Mouse (Mus musculus) lung, embryonic 16.5 days (tissue): ENCODE results near the gene Ifitm10. TPM values are rescaled to one million over a fixed set of nuclear protein-coding genes. Genes with fewer than 3 reads are reported as not detected.

Experiments used
- ATAC-seq: fragments of 200-750 bp; cut with Nextera tagmentation; 2 replicates; pipeline ENCODE4 v1.8.0; 2017; ENCODE audit warnings: low read depth, mild to moderate bottlenecking, moderate library complexity
- H3K27ac ChIP-seq: fragments of 300-500 bp; sonication (generic); 2 replicates; pipeline ENCODE4 v1.5.1; 2014; ENCODE audit warnings: mild to moderate bottlenecking, control low read depth, low read length
- H3K27me3 ChIP-seq: fragments of 300-500 bp; sonication (generic); 2 replicates; pipeline ENCODE4 v1.6.1; 2014; ENCODE audit warnings: low read depth, low read length, mixed read lengths; ENCODE audit not compliant: control insufficient read depth, insufficient read depth
- H3K36me3 ChIP-seq: fragments of 300-500 bp; sonication (generic); 2 replicates; pipeline ENCODE4 v1.6.1; 2014; ENCODE audit warnings: low read length; ENCODE audit not compliant: control insufficient read depth, insufficient read depth
- H3K4me1 ChIP-seq: fragments of 300-500 bp; sonication (generic); replicated peaks from 2 replicates; pipeline ENCODE4 v1.6.1; 2014; ENCODE audit warnings: low read length, mixed read lengths; ENCODE audit not compliant: control insufficient read depth, insufficient read depth
- H3K4me2 ChIP-seq: fragments of 300-500 bp; sonication (generic); 2 replicates; pipeline ENCODE4 v1.6.1; 2014; ENCODE audit warnings: low read depth, low read length, control low read depth
- H3K4me3 ChIP-seq: fragments of 300-500 bp; sonication (generic); 2 replicates; pipeline ENCODE4 v1.5.1; 2014; ENCODE audit warnings: mild to moderate bottlenecking, low read length, control low read depth
- H3K9ac ChIP-seq: fragments of 300-500 bp; sonication (generic); 2 replicates; pipeline ENCODE4 v1.6.1; 2014; ENCODE audit warnings: low read length, control low read depth
- H3K9me3 ChIP-seq: fragments of 300-500 bp; sonication (generic); 2 replicates; pipeline ENCODE4 v1.6.1; 2016; ENCODE audit warnings: low read length; ENCODE audit not compliant: control insufficient read depth
- WGBS: fragments of 180-500 bp; shearing (Covaris S2); extraction: QIAGEN DNeasy Blood & Tissue Kit; methylation state at CpG from one replicate; pipeline ENCODE4 v1.1.7; 2014; 5-methylcytosine and 5-hydroxymethylcytosine counted together
- polyA plus RNA-seq: library from polyadenylated mRNA; unstranded; fragments of >200 nt; fragmentation: Nextera tagmentation; extraction: Ambion mirVana; gene quantifications from 2 replicates; pipeline ENCODE4 v1.2.1, GENCODE M21; 2015

Gene Ifitm10
- polyA plus RNA-seq, 1 experiment from 2014 or later: 7.5 TPM

DNA sequence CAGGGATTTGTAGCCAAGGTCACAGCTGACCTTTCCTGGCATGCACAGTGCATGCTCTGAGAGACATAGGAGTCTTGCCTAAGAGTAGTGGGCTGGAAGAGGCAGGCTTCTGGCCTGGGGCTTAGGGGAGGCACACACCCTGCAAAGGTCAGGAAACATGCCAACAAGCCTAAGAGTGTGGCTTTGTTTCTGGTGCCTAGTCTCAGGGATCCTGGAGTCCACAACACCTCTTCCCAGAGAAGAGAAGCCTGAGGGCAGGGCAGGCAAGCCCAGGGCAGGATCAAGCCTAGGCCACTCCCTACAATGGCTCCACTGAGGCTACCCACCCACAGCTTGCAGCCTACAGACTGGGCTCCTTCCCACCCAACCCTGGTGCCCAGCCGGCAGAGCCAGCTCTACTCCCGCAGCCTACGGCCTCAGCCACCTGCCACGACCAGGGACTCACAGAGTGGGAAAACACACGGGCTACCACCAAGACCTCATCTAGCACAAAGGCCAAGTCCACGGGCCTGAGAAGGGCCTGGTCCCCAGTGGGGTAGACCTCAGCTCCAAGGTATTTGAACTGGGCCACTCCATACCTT lies 13.2 kb upstream of the Ifitm10 start:
- Histone ChIP-seq H3K9me3 (no peaks in the 10 kb centered on the region), H3K4me2 (peak overlapping the region; percentile 93), H3K27me3 (no peaks in the 10 kb centered on the region), H3K9ac (peak overlapping the region; percentile 89), H3K27ac (no peak overlapping the region), H3K4me1 (peaks cover 16% of the 10 kb centered on the region), H3K36me3 (peaks cover 14% of the 10 kb centered on the region), H3K4me3 (peak overlapping the region; percentile 81)
- 45% methylated on average over 6 of the region's 6 CpGs for WGBS
- no peak for ATAC-seq

GRCm38 (mm10) chr7:142385742-142386403 lies 12.3 kb upstream of the Ifitm10 start:
- H3K36me3 ChIP-seq: peaks cover 18% of the 10 kb centered on the region
- H3K9me3 ChIP-seq: no peaks in the 10 kb centered on the region
- peak overlapping the region; percentile 81 for H3K4me3 ChIP-seq
- ATAC-seq: no peak
- H3K4me1 ChIP-seq: peaks cover 16% of the 10 kb centered on the region
- H3K27ac ChIP-seq: no peak overlapping the region
- H3K9ac ChIP-seq: peak overlapping the region; percentile 89; the same call in 1 of the 2 replicates
- no peaks in the 10 kb centered on the region for H3K27me3 ChIP-seq
- peak overlapping the region; percentile 93 for H3K4me2 ChIP-seq
- WGBS: 84% methylated on average over 3 of the region's 3 CpGs

GRCm38 (mm10) chr7:142384306-142384705 lies 10.8 kb upstream of the Ifitm10 start:
- Histone ChIP-seq H3K4me1 (peaks cover 16% of the 10 kb centered on the region), H3K4me2 (no peak overlapping the region), H3K4me3 (no peak overlapping the region), H3K9ac (no peak overlapping the region), H3K27me3 (no peaks in the 10 kb centered on the region), H3K36me3 (peaks cover 33% of the 10 kb centered on the region), H3K9me3 (no peaks in the 10 kb centered on the region), H3K27ac (no peak overlapping the region)
- no peak for ATAC-seq
- 83% methylated on average over 10 of the region's 10 CpGs for WGBS

DNA sequence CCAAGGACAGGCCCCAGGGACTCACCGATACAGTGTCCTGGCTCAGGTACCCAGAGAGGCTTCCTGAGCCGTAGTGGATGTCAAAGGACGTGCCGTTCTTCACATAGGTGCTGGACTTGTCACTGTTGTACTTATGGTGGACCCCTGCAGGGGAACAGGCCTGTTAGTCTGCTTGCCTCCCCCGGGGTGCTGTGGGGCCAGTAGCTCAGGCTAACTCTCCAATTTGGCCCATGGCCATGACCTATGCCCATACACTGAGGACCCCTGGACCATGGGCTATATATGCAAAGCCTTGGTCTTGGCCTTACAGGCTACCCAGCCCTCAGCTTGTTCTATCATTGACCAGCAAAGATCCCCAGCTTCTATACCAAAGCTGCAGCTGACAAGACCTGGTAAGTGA lies 9.0 kb upstream of the Ifitm10 start, which contains the start of gene Gm49369:
Gene Gm49369, minus strand, starts transcription at position 101 of the 400 bp plus-strand sequence.
- ATAC-seq: no peak
- 93% methylated on average over 5 of the region's 5 CpGs for WGBS
- no peak within 1 kb of the TSS for H3K9ac ChIP-seq
- H3K27me3 ChIP-seq: no peaks in the 10 kb centered on the region
- H3K9me3 ChIP-seq: no peaks in the 10 kb centered on the region
- H3K4me3 ChIP-seq: no peak within 1 kb of the TSS
- peaks cover 44% of the 10 kb centered on the region for H3K36me3 ChIP-seq
- H3K4me1 ChIP-seq: peaks cover 14% of the 10 kb centered on the region
- no peak within 1 kb of the TSS for H3K27ac ChIP-seq
- H3K4me2 ChIP-seq: no peak within 1 kb of the TSS

DNA sequence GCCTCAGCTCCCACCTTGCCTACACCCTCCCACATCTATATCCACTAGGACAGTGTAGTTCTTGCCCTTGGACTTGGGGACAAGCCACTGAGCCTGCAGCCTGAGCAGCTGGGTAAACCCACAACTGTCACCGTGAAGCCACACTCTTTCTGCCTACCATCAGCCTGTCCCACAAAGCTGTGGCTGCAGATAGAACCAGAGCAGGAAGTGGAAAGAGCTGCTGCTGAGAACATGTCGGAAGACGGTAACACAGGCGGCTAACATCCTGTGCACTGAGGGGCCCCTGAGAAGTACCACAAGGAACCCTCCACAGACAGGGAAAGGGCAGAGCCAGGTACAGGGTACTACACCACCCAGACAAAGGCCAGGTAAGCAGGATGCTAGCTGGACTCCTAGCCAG lies 7.6 kb upstream of the Ifitm10 start:
- H3K27ac ChIP-seq: no peak overlapping the region
- peaks cover 56% of the 10 kb centered on the region for H3K36me3 ChIP-seq
- no peaks in the 10 kb centered on the region for H3K27me3 ChIP-seq
- 86% methylated on average over 4 of the region's 4 CpGs for WGBS
- ATAC-seq: no peak
- H3K9me3 ChIP-seq: no peaks in the 10 kb centered on the region
- no peak overlapping the region for H3K4me2 ChIP-seq
- no peak overlapping the region for H3K9ac ChIP-seq
- peaks cover 4% of the 10 kb centered on the region for H3K4me1 ChIP-seq
- no peak overlapping the region for H3K4me3 ChIP-seq

DNA sequence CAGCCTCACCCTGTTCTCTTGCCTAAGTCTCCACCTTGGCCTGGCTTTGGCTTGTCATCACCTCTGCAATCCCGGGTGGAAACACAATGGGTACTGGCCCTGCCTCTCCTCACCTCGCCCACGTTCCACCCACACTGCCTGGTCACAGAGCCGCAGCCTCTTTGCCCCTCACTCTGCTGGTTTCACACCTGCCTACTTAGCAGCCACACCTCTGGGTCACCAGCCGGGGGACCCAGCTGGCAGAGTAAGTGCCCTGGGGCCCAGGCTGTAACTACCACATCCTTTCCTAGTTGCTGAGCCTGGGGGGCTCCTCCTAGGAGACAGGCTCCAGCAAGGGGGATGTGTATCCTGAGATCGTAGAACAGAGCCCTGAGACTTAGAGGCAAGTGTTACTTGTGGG lies 5.6 kb upstream of the Ifitm10 start:
- Histone ChIP-seq H3K36me3 (peaks cover 60% of the 10 kb centered on the region), H3K4me3 (no peak overlapping the region), H3K4me1 (no peaks in the 10 kb centered on the region), H3K27ac (no peak overlapping the region), H3K4me2 (no peak overlapping the region), H3K9ac (no peak overlapping the region), H3K27me3 (no peaks in the 10 kb centered on the region), H3K9me3 (no peaks in the 10 kb centered on the region)
- no peak for ATAC-seq
- WGBS: 59% methylated on average over 6 of the region's 6 CpGs

DNA sequence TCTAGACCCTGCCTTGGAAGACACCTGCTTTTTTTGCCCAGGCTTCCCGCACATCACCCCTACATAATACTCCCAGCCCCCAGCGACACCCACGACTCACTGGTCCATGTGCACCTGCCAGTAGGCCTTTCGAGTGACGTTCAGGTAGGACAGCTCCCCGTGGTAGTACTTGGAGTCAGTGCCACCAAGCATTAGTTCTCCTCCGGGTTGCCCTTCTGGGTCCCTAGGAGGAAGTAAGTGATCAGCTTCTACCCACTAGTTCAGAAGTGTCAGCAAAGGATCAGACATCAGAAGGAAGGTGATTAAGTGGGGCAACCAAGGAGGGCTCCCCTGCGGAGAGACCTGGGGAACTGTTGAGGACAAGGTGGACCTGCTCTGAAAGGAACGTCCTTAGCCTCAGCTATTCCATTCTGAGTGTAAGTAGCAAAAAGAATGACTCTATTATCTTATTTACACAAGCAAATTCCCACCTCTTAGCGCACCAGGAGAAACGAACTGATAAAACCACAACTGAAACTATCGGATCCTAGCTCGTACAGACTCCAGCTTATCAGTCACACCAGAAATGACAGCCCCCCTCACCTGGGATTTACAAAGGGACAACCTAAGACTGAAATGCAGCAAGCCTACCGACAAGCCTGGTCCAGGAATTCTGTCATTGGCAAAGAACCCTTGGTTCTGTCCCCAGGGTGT lies 3.8 kb upstream of the Ifitm10 start:
- 69% methylated on average over 14 of the region's 14 CpGs for WGBS
- Histone ChIP-seq H3K27me3 (peaks cover 8% of the 10 kb centered on the region), H3K27ac (no peak overlapping the region), H3K9ac (no peak overlapping the region), H3K4me2 (no peak overlapping the region), H3K36me3 (peaks cover 55% of the 10 kb centered on the region), H3K4me1 (peaks cover 5% of the 10 kb centered on the region), H3K4me3 (no peak overlapping the region), H3K9me3 (no peaks in the 10 kb centered on the region)
- ATAC-seq: no peak

DNA sequence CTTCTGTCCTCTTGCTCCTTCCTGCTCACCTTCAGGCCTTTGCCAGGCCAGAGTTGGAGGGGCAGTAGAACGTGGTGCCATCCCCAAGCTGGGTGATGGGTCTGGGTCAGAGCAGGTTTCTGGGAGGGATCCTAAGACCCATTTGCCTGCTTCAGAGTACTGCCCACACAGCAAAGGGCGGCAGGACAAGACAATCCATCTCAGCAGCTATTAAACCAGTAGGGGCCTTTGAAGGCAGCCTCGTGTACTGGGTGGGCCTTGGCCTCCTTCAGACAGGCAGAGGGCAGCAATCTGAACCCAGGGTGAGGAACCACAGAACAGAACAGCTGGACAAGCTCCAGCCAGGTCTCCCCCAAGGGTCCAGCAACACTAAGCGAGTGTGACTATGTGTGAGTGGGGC lies 2.5 kb upstream of the Ifitm10 start:
- Histone ChIP-seq H3K36me3 (peaks cover 45% of the 10 kb centered on the region), H3K4me3 (no peak overlapping the region), H3K9me3 (no peaks in the 10 kb centered on the region), H3K4me2 (no peak overlapping the region), H3K4me1 (peaks cover 13% of the 10 kb centered on the region), H3K27ac (no peak overlapping the region), H3K27me3 (peaks cover 21% of the 10 kb centered on the region), H3K9ac (no peak overlapping the region)
- no peak for ATAC-seq
- 78% methylated on average over 4 of the region's 4 CpGs for WGBS

- H3K4me1 ChIP-seq: peaks cover 13% of the 10 kb centered on the region
- H3K27ac ChIP-seq: no peak overlapping the region
- no peaks in the 10 kb centered on the region for H3K9me3 ChIP-seq
- no peak overlapping the region for H3K4me3 ChIP-seq
- ATAC-seq: no peak
- H3K36me3 ChIP-seq: peaks cover 39% of the 10 kb centered on the region
- WGBS: 77% methylated on average over 6 of the region's 6 CpGs
- no peak overlapping the region for H3K9ac ChIP-seq
- no peak overlapping the region for H3K4me2 ChIP-seq
- peaks cover 28% of the 10 kb centered on the region for H3K27me3 ChIP-seq
These were observed 1.7 kb upstream of the Ifitm10 start for GRCm38 (mm10) chr7:142375261-142375724.
